Mouse (Mus musculus) heart, adult 8-10 months (tissue): ENCODE data around the gene Mov10l1. TPM values are rescaled to one million over a fixed set of nuclear protein-coding genes. Genes with fewer than 3 reads are reported as not detected.

Experiments
- DNase-seq: peaks from one replicate; pipeline ENCODE4 v3.0.0; 2022; ENCODE audit warnings: low spot score
- total RNA-seq, 4 experiments: library from RNA; stranded (reverse); gene quantifications; 2 replicates each; pipeline ENCODE4 v1.2.4; 2022

The Mov10l1 gene
- total RNA-seq, 4 experiments from 2014 or later, result 105 to 126 (median 121) TPM

DNA sequence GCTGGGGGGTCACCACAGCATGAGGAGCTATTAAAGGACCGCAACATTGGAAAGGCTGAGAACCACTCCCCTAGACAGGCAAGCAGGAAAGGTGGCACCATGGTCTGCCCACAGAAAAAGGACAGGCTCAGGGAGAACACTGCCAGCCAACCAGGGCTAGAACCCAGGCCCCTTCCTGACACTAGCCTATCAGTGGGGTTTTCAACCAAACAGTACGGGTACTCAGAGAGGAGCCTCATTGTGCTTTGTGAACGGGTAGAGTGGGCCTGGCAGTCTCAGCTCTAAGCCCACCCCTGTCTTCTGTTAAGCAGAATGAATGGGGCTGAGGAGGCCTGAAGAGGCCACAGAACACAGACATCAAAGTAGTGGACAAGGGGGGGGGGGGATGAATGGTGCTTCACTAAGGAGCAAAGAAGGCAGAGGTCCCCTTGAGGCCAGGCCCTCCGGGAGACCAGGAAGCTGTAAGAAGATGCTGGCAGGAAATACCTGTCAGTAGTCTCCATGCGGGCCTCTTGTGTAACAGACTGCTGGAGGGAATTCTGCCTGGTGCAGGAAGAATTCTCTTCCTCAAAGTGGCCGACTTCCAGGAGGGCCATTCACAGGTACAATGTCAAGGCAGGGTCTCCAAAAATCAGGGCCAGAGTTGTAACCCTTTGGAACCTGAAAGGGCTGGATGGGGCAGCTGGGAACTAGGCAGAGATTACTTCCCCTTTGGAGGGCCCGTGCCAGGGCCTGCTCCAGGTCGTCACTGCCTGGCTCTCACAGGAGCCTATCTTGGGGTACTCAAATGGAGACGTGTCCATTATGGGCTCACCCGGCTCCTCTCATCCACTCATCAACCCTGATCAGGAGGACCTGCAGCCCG lies 92.1 kb downstream of the Mov10l1 start, which contains the start of gene Trabd:
TSS of gene Trabd (plus strand) at position 512 of the 865 bp plus-strand sequence.
- DNase-seq, result no peak

DNA sequence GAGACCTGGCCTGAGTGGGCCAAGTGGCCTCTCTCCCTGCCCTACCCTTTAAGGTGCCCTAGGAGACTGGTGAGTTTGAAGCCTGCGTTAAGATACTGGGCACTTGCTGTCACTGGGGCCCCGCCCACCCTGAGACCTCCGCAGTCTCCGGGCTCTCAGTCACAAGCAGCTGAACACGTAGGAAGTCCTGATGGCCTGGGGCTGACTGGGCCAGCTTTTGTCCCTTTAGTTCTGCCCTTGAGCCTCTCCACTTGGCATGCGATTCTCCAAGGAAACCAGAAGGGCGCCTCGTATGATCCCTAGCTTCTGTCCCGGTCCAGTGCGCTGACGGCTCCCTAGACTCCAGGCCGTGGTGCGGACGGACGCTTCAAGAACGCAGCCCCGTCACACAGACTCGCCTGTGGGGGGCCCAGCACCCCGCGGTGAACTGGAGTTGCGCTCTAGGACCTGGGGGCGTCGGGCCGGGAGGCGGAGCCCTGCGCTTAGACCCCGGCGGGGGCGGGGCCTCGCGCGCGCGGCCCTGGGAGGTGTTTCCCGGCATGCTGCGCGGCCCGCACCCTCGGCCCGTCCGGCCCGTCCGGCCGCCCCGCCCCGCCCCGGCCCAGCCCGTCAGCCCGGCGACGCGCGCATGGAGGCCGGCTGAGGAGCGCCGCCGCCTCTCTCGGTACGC lies 92.9 kb downstream of the Mov10l1 start:
- peak; percentile 86 for DNase-seq

DNA sequence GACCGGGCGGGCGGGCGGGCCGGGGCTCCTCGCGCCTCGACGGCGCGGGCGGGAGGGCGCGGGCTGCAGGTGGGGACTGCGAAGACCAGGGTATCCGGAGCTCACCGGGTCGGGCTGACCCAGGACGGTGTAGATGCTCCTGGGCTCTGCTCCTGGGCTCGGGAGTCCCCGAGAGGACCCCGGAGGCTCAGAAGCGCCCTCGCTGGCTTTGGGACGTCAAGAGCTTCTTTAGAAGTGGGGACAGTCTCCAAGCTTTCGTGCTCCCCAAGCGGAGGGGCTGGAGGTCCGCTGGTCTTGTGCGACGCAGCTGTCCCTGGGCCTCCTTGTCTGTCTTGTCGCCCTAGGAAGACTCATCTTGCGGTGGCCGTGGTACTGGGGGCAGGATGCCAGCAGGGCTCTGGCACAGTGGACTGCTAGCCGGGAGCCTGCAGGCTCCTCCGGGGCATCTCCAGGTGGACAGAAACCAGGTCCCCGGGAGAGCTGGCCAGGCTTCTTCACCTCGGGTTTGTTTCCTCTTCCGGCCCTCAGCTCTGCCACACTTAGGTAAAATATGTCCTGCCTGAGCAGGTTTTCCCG lies 93.5 kb downstream of the Mov10l1 start:
- DNase-seq, result peak; percentile 35

DNA sequence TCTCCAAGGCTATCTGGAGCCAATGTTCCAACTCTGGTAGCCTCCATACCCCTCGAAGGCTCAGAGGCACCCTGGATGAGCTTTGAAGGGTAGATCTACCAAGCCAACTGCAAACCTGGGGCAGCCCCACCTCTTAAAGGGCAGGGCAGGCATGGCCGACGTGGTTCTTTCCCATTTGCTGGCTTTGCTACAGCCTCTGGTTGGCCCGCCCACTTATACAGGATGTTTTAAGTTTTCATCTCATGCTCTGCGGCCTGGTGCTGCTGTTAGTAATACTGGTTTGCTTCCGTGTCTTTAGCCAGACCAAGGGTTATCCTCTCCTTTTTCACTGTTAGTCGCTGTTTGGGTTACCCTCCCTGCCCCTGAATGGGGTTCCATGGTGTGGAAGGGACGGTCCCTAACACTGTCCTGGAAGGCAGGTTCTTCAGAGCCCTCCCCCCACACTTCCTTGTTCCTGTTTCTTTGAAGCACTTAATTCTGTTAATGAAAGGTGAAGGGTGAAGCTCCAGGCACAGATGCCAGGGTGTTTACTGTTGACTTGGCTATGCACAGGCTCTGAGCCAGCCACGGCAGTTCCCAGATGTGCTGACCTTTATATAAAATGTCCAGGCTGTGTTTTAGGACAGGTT lies 95.6 kb downstream of the Mov10l1 start:
- DNase-seq, result peak; percentile 51

DNA sequence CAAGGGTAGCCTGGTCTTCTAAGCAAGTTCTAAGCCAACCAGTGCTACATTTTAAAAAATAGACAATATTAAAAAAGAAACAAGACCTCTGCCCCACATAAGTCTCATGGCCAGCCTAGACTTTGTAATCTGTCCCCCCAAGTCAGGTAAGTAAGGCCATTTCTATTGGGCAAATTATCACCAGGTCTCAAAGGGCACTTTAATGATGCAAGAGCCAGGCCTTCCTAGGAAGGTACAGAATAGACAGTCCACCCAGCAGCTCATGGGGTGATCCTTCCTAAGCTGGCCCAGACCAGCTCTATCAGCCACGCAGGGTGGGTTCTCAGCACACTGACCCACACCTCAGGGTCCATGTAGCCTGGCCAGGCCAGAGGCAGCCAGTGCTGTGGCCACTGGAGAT lies 101.2 kb downstream of the Mov10l1 start:
- no peak for DNase-seq

DNA sequence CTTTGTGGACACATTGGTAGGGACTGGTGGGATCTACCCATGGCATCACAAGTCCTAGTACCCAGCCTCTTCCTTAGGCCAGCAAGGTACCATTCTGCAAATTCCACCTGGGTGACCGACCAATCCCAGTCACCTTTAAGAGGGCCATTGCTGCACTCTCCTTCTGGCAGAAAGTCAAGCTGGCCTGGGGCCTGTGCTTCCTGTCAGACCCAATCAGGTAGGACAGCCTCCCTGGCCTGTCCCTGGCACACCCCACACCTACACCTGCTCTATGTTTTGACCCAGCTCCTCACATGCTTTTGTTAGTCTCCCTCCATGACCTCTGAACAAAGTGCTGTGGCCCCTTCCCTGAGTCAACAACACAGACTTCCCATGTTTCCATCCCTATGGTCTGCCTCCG lies 102.1 kb downstream of the Mov10l1 start:
- DNase-seq, result no peak

DNA sequence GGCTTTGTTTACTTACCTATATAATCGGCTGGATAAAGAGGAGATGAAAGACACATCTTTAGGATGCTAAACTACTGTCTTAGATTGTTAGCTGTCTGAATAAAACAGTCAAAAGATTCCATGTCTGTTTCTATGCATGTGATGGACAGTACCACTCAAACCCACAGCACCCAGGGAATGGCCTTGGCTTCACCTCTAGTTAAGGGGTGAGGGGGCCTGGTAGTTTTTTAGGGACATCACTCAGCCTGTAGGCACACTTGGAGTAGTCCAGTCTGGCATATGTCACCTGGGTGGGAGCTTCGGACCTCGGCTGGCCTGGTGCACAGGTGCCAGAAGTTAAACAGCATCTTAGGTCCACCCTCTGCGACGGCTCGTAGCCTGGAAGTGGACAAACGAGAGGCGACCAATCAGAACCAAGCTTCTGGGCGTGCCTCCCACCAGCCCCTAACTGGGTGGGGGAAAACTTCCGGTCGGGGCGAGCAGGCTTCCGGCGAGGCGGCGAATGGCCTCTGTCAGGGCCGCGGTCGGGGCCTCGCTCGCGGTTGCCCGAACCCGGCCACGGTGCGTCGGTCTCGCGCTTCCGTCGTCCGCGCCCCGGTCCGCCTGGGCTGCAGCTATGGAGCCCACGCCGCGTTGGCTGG lies 106.0 kb downstream of the Mov10l1 start, which contains the start of gene Selenoo:
TSS of gene Selenoo (plus strand) at position 478 of the 641 bp plus-strand sequence.
- DNase-seq, result peak; percentile 93

DNA sequence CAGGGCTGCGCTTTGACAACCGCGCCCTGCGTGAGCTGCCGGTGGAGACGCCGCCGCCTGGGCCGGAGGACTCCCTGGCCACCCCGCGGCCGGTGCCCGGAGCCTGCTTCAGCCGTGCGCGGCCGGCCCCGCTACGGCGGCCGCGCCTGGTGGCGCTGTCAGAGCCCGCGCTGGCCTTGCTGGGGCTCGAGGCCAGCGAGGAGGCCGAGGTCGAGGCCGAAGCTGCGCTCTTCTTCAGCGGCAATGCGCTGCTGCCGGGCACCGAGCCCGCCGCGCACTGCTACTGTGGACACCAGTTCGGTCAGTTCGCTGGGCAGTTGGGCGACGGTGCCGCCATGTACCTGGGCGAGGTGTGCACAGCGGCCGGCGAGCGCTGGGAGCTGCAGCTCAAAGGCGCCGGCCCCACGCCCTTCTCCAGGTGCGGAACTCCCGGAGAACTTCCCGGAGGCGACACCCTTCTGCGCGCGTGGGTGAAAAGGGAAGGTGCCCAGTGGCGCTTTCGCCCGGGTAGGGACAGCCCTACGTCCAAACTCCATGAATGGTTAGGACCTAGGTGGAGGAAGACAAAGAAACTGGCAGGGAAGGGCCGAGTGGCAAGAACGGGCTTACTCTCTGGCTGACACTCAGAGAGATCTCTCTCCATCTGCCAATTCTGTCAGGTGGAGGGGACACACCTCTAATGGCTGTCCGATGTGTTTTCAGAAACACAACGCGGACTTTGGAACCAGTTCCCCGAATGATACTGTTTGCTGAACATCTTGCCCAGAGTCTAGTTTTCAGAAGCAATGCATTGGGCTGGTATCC lies 106.7 kb downstream of the Mov10l1 start:
- no peak for DNase-seq

DNA sequence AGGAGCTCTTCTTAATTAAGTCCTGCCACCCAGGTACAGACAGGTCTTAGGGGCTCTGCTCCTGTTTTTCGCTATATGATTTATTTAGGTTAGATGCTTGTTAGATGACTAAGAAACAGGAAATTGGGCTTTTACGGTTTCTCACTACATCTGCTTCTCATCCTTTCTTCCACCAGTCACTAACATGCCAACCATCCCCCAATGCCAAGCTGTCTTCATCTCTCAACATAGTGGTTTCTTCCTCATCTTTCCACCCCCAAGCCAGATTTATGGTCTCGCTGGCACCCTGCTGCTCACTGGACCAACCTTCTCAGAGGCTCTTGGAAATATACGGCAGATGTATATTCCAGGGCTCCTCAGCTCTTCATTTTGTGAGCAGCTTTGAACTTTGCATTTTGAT lies 108.0 kb downstream of the Mov10l1 start:
- DNase-seq, result no peak

DNA sequence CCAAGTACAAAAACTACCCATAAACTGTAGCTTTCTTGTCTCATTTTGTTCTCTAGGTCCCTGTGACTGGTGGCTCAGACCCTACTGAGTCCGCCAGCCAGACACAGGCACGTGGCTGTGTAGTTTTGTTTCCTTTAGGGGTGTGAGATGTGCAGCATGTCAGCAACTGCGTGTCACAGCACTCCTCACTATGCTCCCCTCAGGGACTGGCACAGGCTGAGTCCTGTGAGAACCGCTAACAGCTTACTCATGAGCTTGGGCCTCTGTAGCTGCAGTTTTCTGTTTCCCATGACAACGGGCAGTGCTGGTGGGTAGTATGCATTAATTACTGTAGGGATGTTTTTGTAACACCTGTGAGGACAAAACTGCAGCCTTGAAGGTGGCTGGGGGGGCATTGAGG lies 109.5 kb downstream of the Mov10l1 start:
- no peak for DNase-seq

DNA sequence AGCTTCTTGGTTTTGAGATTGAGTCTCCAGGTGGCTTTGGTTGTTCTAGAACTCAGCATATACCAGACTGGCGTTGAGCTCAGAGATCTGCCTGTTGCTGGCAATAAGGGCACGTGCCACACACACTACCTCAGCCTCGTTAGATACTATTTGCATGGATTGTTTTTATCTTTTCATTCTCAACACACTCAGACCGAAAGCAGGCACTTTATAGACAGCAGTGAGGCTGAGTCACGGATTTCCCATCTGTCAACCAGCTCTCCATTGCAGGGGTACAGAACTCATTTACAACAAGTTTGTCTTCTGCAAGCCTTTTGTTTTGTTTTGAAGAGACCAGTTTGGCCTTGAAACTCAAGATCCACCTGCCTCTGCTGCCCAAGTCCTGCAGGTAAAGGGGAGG lies 114.7 kb downstream of the Mov10l1 start:
- no peak for DNase-seq

DNA sequence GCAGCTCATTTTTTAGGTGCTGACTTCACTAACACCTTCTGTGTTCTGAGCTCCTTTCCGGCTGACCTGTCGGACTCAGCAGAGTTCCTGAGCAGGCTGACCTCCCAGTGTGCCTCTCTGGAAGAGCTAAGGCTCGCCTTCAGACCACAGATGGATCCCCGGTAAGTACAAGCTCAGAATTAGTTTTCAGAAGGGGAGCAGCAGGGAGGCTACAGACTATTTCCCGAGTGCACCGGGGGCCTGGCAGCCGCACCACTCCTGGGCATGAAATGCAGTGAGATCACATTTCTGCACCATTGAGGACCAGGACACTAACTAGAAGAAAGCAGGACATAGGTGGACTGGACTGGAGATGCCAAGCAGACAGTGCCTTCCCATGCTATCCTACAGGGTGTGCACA lies 115.9 kb downstream of the Mov10l1 start:
- DNase-seq, result no peak

DNA sequence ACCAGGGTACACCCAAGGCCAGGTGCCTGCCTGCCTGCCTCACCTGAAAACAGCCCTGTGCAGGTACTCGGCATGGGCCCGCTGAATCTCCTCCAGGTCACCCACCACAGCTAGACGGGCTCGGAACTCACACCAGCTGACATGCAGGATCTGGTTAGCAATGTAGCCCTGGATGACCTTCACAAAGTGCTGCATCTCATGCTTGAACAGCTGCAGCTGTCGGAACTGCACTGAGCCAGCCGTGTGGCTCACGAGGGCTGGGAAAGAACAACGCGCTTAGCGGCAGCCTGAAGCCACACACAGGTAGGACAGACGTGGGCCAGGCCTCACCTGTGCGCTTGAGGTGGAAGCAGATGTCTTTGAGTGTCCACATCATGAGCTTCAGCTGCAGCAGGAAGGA lies 118.1 kb downstream of the Mov10l1 start:
- DNase-seq, result no peak

DNA sequence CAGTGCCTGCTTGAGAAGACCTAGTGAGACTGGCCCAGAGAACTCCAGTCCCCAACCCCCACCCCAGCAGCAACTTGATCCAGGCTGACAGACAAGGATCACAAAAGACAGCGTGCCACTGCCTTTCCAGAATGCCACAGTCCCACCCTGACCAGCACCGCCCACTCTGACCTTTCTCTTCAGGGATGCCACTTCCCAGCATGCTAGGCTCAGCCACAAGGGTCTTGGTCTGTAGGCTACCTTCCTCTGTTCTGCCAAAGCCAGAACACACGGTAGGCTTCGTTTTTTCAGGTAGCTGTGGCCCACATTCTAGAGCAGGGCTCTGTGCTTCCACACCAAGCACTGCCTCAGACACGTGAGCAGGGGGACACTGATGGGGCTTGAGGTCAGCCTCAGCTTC lies 119.9 kb downstream of the Mov10l1 start:
- no peak for DNase-seq

DNA sequence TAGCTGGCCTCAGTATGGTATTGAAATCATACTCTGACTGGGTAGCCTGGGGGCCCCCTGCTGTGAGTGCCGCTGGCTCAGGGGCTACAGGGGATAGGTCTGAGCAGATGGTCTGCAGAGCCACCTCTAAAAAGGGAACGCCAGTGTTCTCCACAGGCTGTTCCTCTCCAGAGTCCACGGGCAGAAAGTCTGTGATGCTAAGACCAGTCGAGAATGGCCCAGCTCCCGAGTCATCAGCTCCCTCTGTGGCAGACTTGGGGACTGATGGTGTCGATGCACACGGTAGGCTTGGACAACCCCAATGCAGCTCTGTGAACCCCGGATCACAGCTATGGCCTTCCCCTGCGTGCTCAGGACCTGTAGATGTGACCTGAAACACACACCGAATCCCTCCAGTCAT lies 121.2 kb downstream of the Mov10l1 start:
- DNase-seq, result no peak

DNA sequence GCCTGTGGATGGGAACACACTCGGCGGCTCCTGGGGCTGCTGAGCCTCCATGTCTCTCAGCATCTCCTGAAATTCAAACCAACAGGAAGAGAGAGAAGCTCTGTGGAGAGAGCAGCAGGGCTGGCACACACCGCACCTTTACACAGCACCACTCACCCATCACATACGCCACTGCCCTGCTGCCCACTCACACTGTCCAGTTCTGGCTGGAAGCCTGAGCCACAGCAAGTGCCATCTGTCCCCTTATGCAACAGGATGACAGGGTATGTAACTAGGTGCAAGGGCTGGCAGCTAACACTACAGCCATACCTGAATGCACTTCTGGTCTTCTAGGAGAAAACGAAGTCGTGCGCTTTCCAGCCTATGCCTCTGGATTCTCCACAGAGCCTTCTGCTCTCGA lies 121.7 kb downstream of the Mov10l1 start:
- no peak for DNase-seq
